Mouse (Mus musculus) neural tube, embryonic 15.5 days (tissue): Measurements from ENCODE around the gene Astn2. TPM values are rescaled to one million over a fixed set of nuclear protein-coding genes. Genes with fewer than 3 reads are reported as not detected.
"Not testable (repeated sequence)": the region's sequence is repeated elsewhere in the genome, so short reads cannot be mapped to it uniquely, and the experiment has no call there.

ENCODE experiments used
- ATAC-seq: fragments of 200-750 bp; cut with Nextera tagmentation; 2 replicates; pipeline ENCODE4 v1.8.0; 2017; ENCODE audit warnings: mild to moderate bottlenecking, moderate TSS enrichment, moderate library complexity; ENCODE audit not compliant: low FRiP score
- H3K27ac ChIP-seq: fragments of 300-500 bp; sonication (generic); replicated peaks from 2 replicates; pipeline ENCODE4 v1.5.1; 2015; ENCODE audit warnings: mild to moderate bottlenecking, inconsistent platforms
- H3K27me3 ChIP-seq: fragments of 300-500 bp; sonication (generic); replicated peaks from 2 replicates; pipeline ENCODE4 v1.6.1; 2015; ENCODE audit warnings: inconsistent platforms
- H3K36me3 ChIP-seq: fragments of 300-500 bp; sonication (generic); 2 replicates; pipeline ENCODE4 v1.6.1; 2015; ENCODE audit warnings: inconsistent platforms
- H3K4me1 ChIP-seq: fragments of 300-500 bp; sonication (generic); 2 replicates; pipeline ENCODE4 v1.6.1; 2015; ENCODE audit warnings: inconsistent platforms
- H3K4me2 ChIP-seq: fragments of 300-500 bp; sonication (generic); 2 replicates; pipeline ENCODE4 v1.6.1; 2015; ENCODE audit warnings: inconsistent platforms, mild to moderate bottlenecking, moderate library complexity
- H3K4me3 ChIP-seq: fragments of 300-500 bp; sonication (generic); replicated peaks from 2 replicates; pipeline ENCODE4 v1.5.1; 2015; ENCODE audit warnings: mild to moderate bottlenecking, inconsistent platforms
- H3K9ac ChIP-seq: fragments of 300-500 bp; sonication (generic); replicated peaks from 2 replicates; pipeline ENCODE4 v1.6.1; 2015; ENCODE audit warnings: mild to moderate bottlenecking, inconsistent platforms
- H3K9me3 ChIP-seq: fragments of 300-500 bp; sonication (generic); replicated peaks from 2 replicates; pipeline ENCODE4 v1.6.1; 2016; ENCODE audit warnings: inconsistent platforms
- whole genome bisulfite sequencing: fragments of 180-500 bp; shearing (Covaris S2); methylation state at CpG from one replicate; pipeline ENCODE4 v1.1.7; 2015; ENCODE audit warnings: mixed read lengths; 5-methylcytosine and 5-hydroxymethylcytosine counted together
- polyA plus RNA-seq: library from polyadenylated mRNA; unstranded; fragments of >200 nt; fragmentation: Nextera tagmentation; extraction: Ambion mirVana; gene quantifications from 2 replicates; pipeline ENCODE4 v1.2.1, GENCODE M21; 2015

The Astn2 gene
- polyA plus RNA-seq, 1 experiment from 2014 or later: 3.9 TPM

DNA sequence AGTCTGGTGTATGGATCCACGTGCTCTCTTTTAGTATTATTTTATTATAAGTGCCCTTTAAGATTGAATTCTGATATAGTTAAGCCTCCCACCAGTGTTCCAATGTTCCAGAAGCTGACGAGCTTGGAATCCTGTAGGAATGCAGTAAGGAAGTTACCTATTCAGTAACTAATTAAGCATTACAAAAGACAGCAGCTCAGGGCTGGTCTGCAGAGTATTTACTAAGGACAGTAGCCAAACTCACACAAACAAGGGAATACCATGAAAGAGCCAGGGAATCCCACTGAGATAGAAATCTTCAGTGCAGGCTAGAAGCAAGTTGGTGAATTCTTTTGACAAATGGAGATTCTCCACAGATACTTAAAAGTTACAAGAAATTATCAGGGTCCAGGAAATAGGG is 724.6 kb downstream of the Astn2 start:
- WGBS: 56% methylated on average over 2 of the region's 2 CpGs

DNA sequence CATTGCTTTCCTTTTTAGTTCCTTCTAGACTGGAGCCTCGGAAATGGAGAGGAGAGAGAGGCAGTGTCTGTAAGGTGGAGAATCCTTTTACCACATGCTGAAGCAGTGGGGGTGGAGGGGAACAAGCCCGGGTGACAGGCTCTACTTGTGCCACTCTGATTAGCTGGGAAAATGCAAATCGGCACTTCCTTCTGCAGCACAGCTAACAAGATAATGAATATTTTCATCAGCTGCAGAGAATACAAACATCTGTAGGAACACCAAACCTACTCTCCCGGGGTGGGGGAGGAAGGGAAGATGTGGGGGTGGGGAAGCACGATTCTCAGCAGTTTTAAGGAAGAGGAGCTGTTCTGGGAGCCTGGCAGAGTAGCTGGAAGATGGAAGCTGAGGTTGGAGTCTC is 725.5 kb downstream of the Astn2 start:
- H3K27ac ChIP-seq: no peak overlapping the region
- H3K27me3 ChIP-seq: no peaks in the 10 kb centered on the region
- WGBS: 26% methylated on average over 5 of the region's 5 CpGs
- H3K4me2 ChIP-seq: no peak overlapping the region
- H3K36me3 ChIP-seq: no peaks in the 10 kb centered on the region
- H3K9me3 ChIP-seq: no peaks in the 10 kb centered on the region
- no peak for ATAC-seq
- H3K9ac ChIP-seq: no peak overlapping the region
- no peak overlapping the region for H3K4me3 ChIP-seq
- H3K4me1 ChIP-seq: no peaks in the 10 kb centered on the region

More for the DNA sequence above, 724.6 kb downstream of the Astn2 start:
- not testable (repeated sequence) for H3K4me3 ChIP-seq, H3K4me1 ChIP-seq, H3K9me3 ChIP-seq, H3K9ac ChIP-seq, H3K4me2 ChIP-seq, H3K27ac ChIP-seq, ATAC-seq, H3K27me3 ChIP-seq, H3K36me3 ChIP-seq

DNA sequence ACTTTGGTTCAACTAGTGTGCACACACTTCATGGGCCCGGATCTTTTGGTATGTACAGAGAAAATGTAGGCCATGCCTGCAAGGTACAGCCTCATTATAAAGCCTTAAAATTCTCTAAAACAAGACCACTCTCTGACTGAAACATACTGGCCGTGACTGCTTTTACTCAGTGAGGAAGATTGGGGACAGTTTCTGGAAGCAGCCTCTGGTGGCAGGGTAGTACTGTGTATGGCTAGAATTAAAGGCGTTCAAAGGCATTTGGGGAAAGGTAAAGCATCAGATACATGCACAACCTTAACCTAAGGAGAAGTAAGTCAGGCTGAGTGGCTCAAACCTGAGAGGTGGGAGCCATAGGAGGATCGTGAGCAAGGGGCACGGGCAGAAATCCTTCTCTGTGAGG is 725.9 kb downstream of the Astn2 start:
- no peak for ATAC-seq
- H3K27ac ChIP-seq: no peak overlapping the region
- H3K9ac ChIP-seq: no peak overlapping the region

DNA sequence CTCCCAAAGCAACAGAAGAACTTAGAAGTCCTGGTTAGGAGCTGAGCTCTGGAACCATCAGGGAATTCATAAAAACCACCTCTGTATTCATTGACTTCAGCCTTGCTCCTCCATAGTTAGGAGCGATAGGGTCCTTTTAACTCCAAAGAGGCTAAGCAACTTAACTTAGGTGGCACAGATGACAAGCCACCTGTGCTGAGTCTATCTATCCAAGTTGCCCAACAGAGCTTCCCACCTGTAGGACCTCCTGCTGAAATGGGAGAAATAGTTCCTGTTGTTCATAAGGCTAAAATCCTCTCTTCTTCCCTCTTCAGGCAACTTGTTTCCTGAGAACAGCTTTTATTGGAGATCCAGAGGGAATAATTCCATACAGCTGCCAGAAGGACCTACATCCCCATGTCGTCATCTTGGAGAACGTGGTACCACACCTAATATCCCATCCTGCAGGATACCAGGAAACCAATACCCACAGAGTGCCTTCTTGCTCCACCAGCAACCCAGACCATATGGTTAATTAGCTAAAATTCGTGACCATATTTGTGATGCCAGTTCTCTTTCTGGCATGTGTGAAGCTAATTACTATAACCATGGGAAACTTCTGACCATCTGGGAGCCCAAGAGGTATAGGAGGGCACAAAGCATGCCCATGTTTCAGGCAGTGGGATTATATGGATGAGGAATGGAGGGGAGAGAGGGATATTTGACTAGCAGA is 730.0 kb downstream of the Astn2 start:
- H3K27me3 ChIP-seq: no peaks in the 10 kb centered on the region
- no peak overlapping the region for H3K27ac ChIP-seq
- H3K4me2 ChIP-seq: no peak overlapping the region
- H3K4me3 ChIP-seq: no peak overlapping the region
- H3K9me3 ChIP-seq: no peaks in the 10 kb centered on the region
- H3K4me1 ChIP-seq: no peaks in the 10 kb centered on the region
- WGBS: 81% methylated on average over 4 of the region's 4 CpGs
- no peaks in the 10 kb centered on the region for H3K36me3 ChIP-seq
- no peak for ATAC-seq
- H3K9ac ChIP-seq: no peak overlapping the region

More for the DNA sequence above, 725.9 kb downstream of the Astn2 start:
- Histone ChIP-seq H3K9me3 (no peaks in the 10 kb centered on the region), H3K4me1 (no peaks in the 10 kb centered on the region), H3K4me2 (no peak overlapping the region), H3K4me3 (no peak overlapping the region), H3K36me3 (no peaks in the 10 kb centered on the region), H3K27me3 (no peaks in the 10 kb centered on the region)
- WGBS: 78% methylated on average over 5 of the region's 5 CpGs

DNA sequence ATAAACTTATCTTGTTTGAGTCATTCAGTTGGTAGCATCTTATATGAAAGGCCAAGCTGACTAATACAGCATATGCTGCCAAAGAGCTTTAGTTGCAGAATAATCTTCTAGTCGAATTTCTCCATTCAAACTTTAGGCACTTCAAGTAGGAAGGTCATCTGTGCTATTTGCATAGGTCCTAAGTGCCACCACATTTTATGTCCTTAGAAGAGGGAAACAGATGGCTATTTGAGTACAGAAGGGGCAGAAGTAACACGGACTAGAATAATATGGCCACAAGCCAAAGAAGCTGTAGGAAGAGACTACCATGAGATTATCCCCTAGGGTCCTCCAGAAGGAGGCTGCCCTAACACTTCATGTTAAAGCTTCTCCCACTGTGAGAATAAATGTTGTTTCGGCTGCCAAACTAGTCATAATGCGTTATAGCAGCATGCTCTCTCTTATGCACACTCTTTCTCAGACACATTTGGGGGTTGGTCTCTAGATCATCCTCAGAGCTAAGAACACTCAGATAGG is 730.9 kb downstream of the Astn2 start:
- no peak overlapping the region for H3K9ac ChIP-seq
- H3K36me3 ChIP-seq: no peaks in the 10 kb centered on the region
- ATAC-seq: no peak
- no peaks in the 10 kb centered on the region for H3K27me3 ChIP-seq
- H3K4me2 ChIP-seq: no peak overlapping the region
- 64% methylated on average over 4 of the region's 4 CpGs for WGBS
- no peak overlapping the region for H3K27ac ChIP-seq
- H3K4me1 ChIP-seq: no peaks in the 10 kb centered on the region
- no peaks in the 10 kb centered on the region for H3K9me3 ChIP-seq
- H3K4me3 ChIP-seq: no peak overlapping the region

DNA sequence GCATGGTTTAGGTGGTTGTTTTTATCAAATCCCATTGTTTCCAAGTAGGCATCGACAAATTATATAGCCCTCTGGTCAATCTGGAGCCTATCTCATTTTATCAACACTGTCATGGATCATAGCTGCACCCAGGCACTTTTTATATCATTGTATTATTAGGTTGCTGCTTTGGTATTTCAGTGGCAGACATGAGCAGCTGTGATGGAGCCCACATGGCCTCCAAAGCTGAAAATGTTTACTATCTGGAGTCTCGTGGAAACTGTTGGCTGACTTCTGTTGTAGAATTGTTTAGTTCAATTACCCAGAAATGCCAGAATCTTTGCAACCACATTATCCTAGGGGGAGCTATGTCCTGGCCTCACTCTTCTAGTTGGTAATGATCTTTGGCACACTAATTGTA is 732.1 kb downstream of the Astn2 start:
- H3K27ac ChIP-seq: no peak overlapping the region
- H3K27me3 ChIP-seq: no peaks in the 10 kb centered on the region
- no peaks in the 10 kb centered on the region for H3K9me3 ChIP-seq
- no peak; the same call in 1 of the 2 replicates for ATAC-seq
- no peaks in the 10 kb centered on the region for H3K4me1 ChIP-seq
- no peak overlapping the region for H3K4me3 ChIP-seq
- H3K36me3 ChIP-seq: no peaks in the 10 kb centered on the region
- WGBS: 58% methylated on average over 2 of the region's 2 CpGs
- H3K9ac ChIP-seq: no peak overlapping the region
- no peak overlapping the region for H3K4me2 ChIP-seq

DNA sequence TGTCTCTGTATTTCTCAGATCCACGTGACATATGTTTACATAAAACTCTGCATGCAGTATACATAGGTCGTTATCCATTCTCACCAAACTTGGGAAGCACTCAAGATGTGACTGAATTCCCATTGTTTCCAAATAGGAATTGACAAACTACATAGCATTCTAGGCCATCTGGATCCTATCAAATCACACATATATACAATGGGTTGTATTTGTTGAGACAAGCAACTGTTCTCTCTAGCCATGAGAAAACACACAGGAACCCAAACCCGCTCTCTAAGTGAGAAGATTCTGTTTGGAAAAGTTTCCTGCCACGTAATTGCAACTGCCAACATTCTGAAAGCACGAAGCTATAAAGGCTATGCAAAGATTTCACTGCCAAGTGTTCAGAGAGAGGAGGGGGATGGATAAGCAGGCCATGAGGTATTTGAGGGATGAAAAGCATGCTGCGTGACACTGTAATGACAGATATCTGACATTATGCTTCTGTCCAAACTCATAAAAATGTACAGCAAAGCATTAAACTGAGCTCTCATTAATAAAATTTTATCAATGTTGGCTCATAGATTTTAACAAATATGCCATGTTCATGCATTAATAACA is 732.7 kb downstream of the Astn2 start:
- WGBS: 54% methylated on average over 6 of the region's 6 CpGs
- no peak for ATAC-seq
- no peak overlapping the region; the same call in 1 of the 2 replicates for H3K27ac ChIP-seq
- no peaks in the 10 kb centered on the region for H3K9me3 ChIP-seq
- H3K9ac ChIP-seq: no peak overlapping the region
- no peaks in the 10 kb centered on the region for H3K4me1 ChIP-seq
- no peaks in the 10 kb centered on the region for H3K36me3 ChIP-seq
- H3K4me2 ChIP-seq: no peak overlapping the region
- H3K27me3 ChIP-seq: no peaks in the 10 kb centered on the region
- no peak overlapping the region for H3K4me3 ChIP-seq

DNA sequence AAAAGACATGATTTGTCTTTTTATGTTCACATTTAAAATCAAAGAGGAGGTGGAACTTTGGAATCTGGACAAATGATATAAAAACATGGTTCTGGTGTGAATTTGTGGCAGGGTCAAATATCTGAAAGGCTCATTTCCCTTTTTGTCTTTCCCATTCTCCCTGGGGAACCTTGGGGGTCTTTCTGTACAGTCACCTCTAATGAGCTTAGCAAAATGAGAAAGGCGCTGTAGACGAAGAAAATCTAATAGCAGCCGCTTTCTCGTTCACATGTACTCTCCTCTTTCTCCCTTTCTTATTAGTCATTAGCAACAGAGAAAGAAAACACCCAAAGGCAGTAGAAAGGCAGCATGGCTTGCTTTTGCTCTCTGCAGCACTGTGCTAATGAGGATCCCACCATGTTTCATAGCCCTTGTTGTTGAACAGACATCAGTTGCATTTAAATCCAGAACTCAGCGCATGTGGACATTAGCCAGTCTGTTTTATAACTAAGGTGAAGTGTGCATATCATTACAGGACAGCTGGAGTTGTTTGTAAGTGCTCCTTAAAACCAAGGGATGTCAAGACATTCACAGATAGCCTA is 737.3 kb downstream of the Astn2 start:
- Histone ChIP-seq H3K27ac (no peak overlapping the region), H3K4me1 (no peaks in the 10 kb centered on the region), H3K9ac (no peak overlapping the region), H3K4me2 (no peak overlapping the region), H3K4me3 (no peak overlapping the region), H3K9me3 (no peaks in the 10 kb centered on the region), H3K36me3 (no peaks in the 10 kb centered on the region), H3K27me3 (no peaks in the 10 kb centered on the region)
- WGBS: 59% methylated on average over 5 of the region's 5 CpGs
- no peak for ATAC-seq

DNA sequence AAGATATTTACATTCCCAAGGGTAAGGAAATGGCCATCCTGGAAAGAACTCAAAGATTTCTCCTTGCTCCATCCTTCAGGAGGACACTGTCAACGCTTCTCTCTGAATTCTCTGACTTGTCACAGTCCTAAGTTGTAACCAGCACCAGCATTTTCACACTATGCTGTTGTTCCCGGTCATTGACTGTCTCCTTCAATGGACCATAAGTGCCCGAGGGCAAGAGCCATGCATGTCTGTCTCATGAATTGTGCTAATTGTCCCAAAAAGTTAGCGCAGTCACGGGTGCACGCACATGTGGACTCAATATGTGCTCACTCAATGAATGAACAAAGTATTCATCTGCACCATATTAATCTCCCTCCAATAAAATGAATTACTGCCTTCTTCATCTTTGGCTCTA is 741.2 kb downstream of the Astn2 start:
- H3K4me3 ChIP-seq: no peak overlapping the region
- no peaks in the 10 kb centered on the region for H3K4me1 ChIP-seq
- no peaks in the 10 kb centered on the region for H3K36me3 ChIP-seq
- ATAC-seq: no peak
- H3K27me3 ChIP-seq: no peaks in the 10 kb centered on the region
- 73% methylated on average over 6 of the region's 6 CpGs for WGBS
- H3K27ac ChIP-seq: no peak overlapping the region
- H3K4me2 ChIP-seq: no peak overlapping the region
- H3K9me3 ChIP-seq: no peaks in the 10 kb centered on the region
- H3K9ac ChIP-seq: no peak overlapping the region

DNA sequence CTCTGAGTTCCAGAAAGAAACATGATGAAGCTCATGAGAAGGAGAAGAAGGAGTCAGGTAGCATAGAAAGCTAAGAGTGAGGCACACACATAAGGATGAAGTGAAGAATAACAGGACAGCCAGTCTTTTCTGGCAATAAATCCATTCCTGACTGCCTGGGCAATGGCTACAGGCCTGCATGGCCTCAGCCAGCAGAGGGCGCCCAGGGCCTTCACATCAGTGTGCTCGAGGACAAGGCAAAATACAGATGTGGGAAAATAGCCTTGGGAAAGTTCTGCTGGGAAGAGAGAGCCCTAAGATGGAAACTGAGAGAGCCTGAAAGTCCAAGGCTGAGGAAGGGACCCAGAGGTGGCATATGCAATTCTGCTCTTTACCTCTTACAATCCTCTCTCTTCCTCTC is 749.7 kb downstream of the Astn2 start:
- Histone ChIP-seq H3K4me2 (no peak overlapping the region), H3K9ac (no peak overlapping the region), H3K9me3 (no peaks in the 10 kb centered on the region), H3K27me3 (0 out of 2 replicates have a peak, but pooled peaks cover 3% of the 10 kb centered on the region), H3K4me3 (no peak overlapping the region), H3K36me3 (no peaks in the 10 kb centered on the region), H3K4me1 (peaks cover 3% of the 10 kb centered on the region; the same call in 1 of the 2 replicates), H3K27ac (no peak overlapping the region)
- 0% methylated on average over 2 of the region's 2 CpGs for WGBS
- peak; percentile 87 for ATAC-seq

DNA sequence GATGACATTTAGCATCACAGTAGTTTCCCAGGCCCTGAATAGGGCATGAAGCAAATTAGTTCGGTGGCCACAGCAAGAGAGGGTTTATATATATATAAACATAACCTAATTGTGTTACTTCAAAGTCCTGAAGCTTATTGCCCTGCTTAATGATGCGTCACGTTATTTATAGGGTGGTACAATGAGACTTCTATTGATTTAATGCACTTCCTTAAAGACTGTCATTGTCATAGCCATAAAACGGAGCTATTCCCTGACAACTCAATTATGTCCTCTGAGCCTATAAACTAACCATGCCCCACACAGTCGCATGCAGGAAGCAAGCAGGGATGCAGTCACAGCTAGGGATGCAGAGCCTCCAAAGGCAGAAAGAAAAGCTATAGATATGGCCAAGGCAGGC is 761.8 kb downstream of the Astn2 start:
- no peaks in the 10 kb centered on the region for H3K4me1 ChIP-seq
- H3K9me3 ChIP-seq: no peaks in the 10 kb centered on the region
- ATAC-seq: peak; percentile 53; the same call in 1 of the 2 replicates
- no peak overlapping the region for H3K4me2 ChIP-seq
- 5% methylated on average over 5 of the region's 5 CpGs for WGBS
- H3K36me3 ChIP-seq: no peaks in the 10 kb centered on the region
- no peak overlapping the region for H3K9ac ChIP-seq
- H3K4me3 ChIP-seq: no peak overlapping the region
- no peaks in the 10 kb centered on the region; the same call in 1 of the 2 replicates for H3K27me3 ChIP-seq
- peak overlapping the region; percentile 54; the same call in 1 of the 2 replicates for H3K27ac ChIP-seq

DNA sequence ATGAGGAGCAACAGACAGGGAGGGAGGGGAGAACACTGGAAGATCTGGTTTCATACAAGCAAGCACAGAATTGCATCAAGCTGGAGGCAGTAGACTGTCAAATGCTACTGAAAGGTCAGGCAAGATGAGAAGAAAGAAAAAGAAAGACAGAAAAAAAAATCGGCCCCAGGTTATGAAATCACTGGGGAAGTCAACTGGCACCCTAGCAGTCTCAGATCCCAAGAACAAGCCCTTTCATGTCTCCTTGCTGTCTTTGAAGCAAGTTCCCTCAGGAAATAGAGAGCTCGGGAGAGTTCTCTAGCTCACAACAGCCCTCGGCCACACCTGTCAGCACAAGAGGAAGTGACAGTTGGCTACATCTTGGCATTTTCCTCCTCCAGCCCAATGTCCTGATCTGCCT is 766.2 kb downstream of the Astn2 start:
- Histone ChIP-seq H3K27ac (no peak overlapping the region), H3K4me1 (no peaks in the 10 kb centered on the region), H3K9ac (no peak overlapping the region), H3K9me3 (no peaks in the 10 kb centered on the region), H3K27me3 (no peaks in the 10 kb centered on the region), H3K4me3 (no peak overlapping the region), H3K4me2 (no peak overlapping the region), H3K36me3 (no peaks in the 10 kb centered on the region)
- ATAC-seq: no peak
- WGBS: 89% methylated on average over 3 of the region's 3 CpGs
